Mouse (Mus musculus) heart, embryonic 12.5 days (tissue): ENCODE results near the gene Gtf2h5. TPM values are rescaled to one million over a fixed set of nuclear protein-coding genes. Genes with fewer than 3 reads are reported as not detected.

Experiments used
- microRNA-seq: library from miRNA; unstranded; fragments of <30 nt; microRNA quantifications from one replicate; pipeline ENCODE4, GENCODE M21; 2017
- polyA plus RNA-seq: library from polyadenylated mRNA; unstranded; fragments of >200 nt; fragmentation: Nextera tagmentation; extraction: Ambion mirVana; gene quantifications from 2 replicates; pipeline ENCODE4 v1.2.1, GENCODE M21; 2016

Gtf2h5 gene
- polyA plus RNA-seq, 1 experiment from 2014 or later: 147 TPM

Small RNA genes lying within 50 kb of the gene (microRNA-seq; reads per million reads assigned to microRNA genes)
- not detected for gene Gm22774

Other genes with a start within 250 kb of the Gtf2h5 start
- 28.9 and 29.6 TPM in 2 replicates for gene Snx9, start 238.5 kb upstream of the Gtf2h5 start, polyA plus RNA-seq
- 3.8 and 3.9 TPM in 2 replicates for gene Synj2, start 138.5 kb upstream of the Gtf2h5 start, polyA plus RNA-seq
- 5.1 and 5.7 TPM in 2 replicates for gene Serac1, start within 50 bp of the Gtf2h5 start, polyA plus RNA-seq
- 48.9 and 59.4 TPM in 2 replicates for gene Tulp4, start 26.7 kb downstream of the Gtf2h5 start, polyA plus RNA-seq
- 23.7 and 24.5 TPM in 2 replicates for gene Tmem181a, start 177.1 kb downstream of the Gtf2h5 start, polyA plus RNA-seq
- gene Dynlt1a, start 237.7 kb downstream of the Gtf2h5 start, polyA plus RNA-seq: 10.9 and 12.3 TPM in 2 replicates